Mouse (Mus musculus) liver, embryonic 14.5 days (tissue): ENCODE results near the gene Maco1. TPM values are rescaled to one million over a fixed set of nuclear protein-coding genes. Genes with fewer than 3 reads are reported as not detected.

Experiments used
- ATAC-seq: fragments of 200-750 bp; cut with Nextera tagmentation; 2 replicates; pipeline ENCODE4 v1.8.0; 2017; ENCODE audit warnings: moderate number of reproducible peaks, mild to moderate bottlenecking, moderate library complexity; ENCODE audit not compliant: insufficient read depth
- DNase-seq, 3 experiments: peaks; one replicate each; pipeline ENCODE4 v3.0.0-alpha.2; 2012 to 2013; ENCODE audit warnings: low read depth in 3 of 3, low spot score in 3 of 3
- H3K27ac ChIP-seq: fragments of 300-500 bp; sonication (generic); 2 replicates; pipeline ENCODE4 v1.5.1; 2014; ENCODE audit warnings: moderate library complexity, mild to moderate bottlenecking, control low read depth, inconsistent platforms
- H3K27me3 ChIP-seq: fragments of 300-500 bp; sonication (generic); 2 replicates; pipeline ENCODE4 v1.6.1; 2014; ENCODE audit warnings: mild to moderate bottlenecking, low read length, moderate library complexity; ENCODE audit not compliant: control insufficient read depth, insufficient read depth
- H3K36me3 ChIP-seq: fragments of 300-500 bp; sonication (generic); replicated peaks from 2 replicates; pipeline ENCODE4 v1.6.1; 2014; ENCODE audit warnings: low read depth; ENCODE audit not compliant: control insufficient read depth, insufficient read depth
- H3K4me1 ChIP-seq, 2 experiments: fragments of 200-500 bp in 1 of 2; fragments of 300-500 bp in 1 of 2; sonication (generic) in 1 of 2; replicated peaks; 2 replicates each; pipeline ENCODE4 v1.6.1; 2012 to 2014; ENCODE audit warnings: antibody characterized with exemption in 1 of 2, inconsistent platforms in 1 of 2, low read length in 1 of 2; ENCODE audit not compliant: control insufficient read depth in 2 of 2, insufficient read depth in 2 of 2
- H3K4me2 ChIP-seq: fragments of 300-500 bp; sonication (generic); 2 replicates; pipeline ENCODE4 v1.6.1; 2014; ENCODE audit warnings: low read depth, mild to moderate bottlenecking, control low read depth, moderate library complexity
- H3K4me3 ChIP-seq, 2 experiments: fragments of 200-500 bp in 1 of 2; fragments of 300-500 bp in 1 of 2; sonication (generic) in 1 of 2; 2 replicates each; pipeline ENCODE4 v1.5.1; 2012 to 2014; ENCODE audit warnings: low read depth in 2 of 2, low read length in 2 of 2, mild to moderate bottlenecking in 2 of 2, control low read depth in 1 of 2, inconsistent platforms in 1 of 2, moderate library complexity in 1 of 2; ENCODE audit not compliant: insufficient read depth in 1 of 2
- H3K9ac ChIP-seq: fragments of 300-500 bp; sonication (generic); replicated peaks from 2 replicates; pipeline ENCODE4 v1.6.1; 2014; ENCODE audit warnings: mild to moderate bottlenecking, control low read depth, moderate library complexity
- H3K9me3 ChIP-seq: fragments of 300-500 bp; sonication (generic); 2 replicates; pipeline ENCODE4 v1.6.1; 2016; ENCODE audit warnings: low read length, mixed read lengths; ENCODE audit not compliant: control insufficient read depth
- CTCF ChIP-seq: IDR thresholded peaks from 2 replicates; pipeline ENCODE4 v1.5.1; 2016; ENCODE audit warnings: antibody characterized with exemption, low read depth, control low read depth
- EP300 ChIP-seq: IDR thresholded peaks from 2 replicates; pipeline ENCODE4 v1.6.1; 2016; ENCODE audit warnings: antibody characterized with exemption, low read depth
- WGBS: fragments of 180-500 bp; shearing (Covaris S2); extraction: QIAGEN DNeasy Blood & Tissue Kit; methylation state at CpG from one replicate; pipeline ENCODE4 v1.1.7; 2014; ENCODE audit not compliant: insufficient replicate concordance; 5-methylcytosine and 5-hydroxymethylcytosine counted together
- polyA plus RNA-seq, 2 experiments: library from polyadenylated mRNA; depleted of rRNA in 1 of 2; stranded (reverse) in 1 of 2; unstranded in 1 of 2; fragments of >200 nt; fragmentation: Nextera tagmentation in 1 of 2; extraction: Ambion mirVana in 1 of 2; gene quantifications; 2 replicates each; pipeline versions ENCODE4 v1.2.1 to v1.2.3; 2012 to 2014

Maco1 gene
- polyA plus RNA-seq, 2 experiments: 9.3 to 13.0 TPM

DNA sequence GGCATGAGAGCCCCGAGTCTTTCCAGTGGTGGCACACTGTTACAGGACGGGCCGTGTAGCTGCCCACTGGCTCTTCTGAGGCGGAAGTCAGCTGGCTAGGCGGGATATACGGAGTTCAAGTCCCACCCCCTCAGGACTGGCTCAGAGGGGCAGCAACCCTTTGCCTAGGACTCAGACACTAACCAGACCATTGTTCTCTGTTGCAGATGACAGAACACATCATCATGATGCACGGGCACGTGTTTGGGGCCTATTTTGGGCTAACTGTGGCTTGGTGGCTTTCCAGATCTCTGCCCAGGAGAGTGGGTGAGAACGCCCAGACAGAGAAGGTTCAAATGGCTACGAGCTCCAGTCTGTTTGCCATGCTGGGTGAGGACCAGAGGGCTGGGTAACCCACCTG lies 30.7 kb upstream of the Maco1 start:
- no peak overlapping the region for H3K4me2 ChIP-seq
- no peak for DNase-seq
- H3K27ac ChIP-seq: no peak overlapping the region
- H3K36me3 ChIP-seq: peaks cover 97% of the 10 kb centered on the region
- no peaks in the 10 kb centered on the region for H3K4me1 ChIP-seq
- ATAC-seq: no peak
- H3K4me3 ChIP-seq: no peak overlapping the region
- no peak overlapping the region for H3K9ac ChIP-seq
- H3K27me3 ChIP-seq: no peaks in the 10 kb centered on the region
- 77% methylated on average over 10 of the region's 10 CpGs for WGBS
- no peak for TF ChIP-seq CTCF
- TF ChIP-seq EP300: no peak
- H3K9me3 ChIP-seq: no peaks in the 10 kb centered on the region

DNA sequence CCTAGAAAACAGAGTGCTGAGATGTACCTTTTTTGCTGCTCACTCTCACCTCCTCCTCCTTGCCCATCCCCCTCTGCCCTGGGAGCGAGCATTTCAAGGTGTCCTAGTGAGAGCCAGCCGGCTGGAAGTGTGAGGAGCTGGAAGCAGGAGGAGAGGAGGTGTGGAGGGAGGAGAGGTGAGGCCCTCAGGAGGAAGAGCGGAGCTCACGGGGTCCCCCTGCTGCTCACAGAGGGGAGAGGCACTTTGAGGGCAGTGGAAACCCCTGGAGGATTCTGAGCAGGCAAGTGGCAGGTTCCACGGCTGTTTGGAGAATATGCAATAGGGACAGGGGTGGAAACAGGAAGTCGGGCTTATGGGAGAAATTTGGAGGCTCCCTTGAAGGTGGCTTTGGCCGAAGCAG lies 30.1 kb upstream of the Maco1 start:
- DNase-seq: no peak
- Histone ChIP-seq H3K27me3 (no peaks in the 10 kb centered on the region), H3K27ac (no peak overlapping the region), H3K4me3 (no peak overlapping the region), H3K9ac (no peak overlapping the region), H3K4me1 (0 out of 4 replicates have a peak, but pooled peaks cover 0 to 2% of the 10 kb centered on the region in 2 experiments), H3K36me3 (peaks cover 97% of the 10 kb centered on the region), H3K4me2 (no peak overlapping the region), H3K9me3 (no peaks in the 10 kb centered on the region)
- WGBS: 32% methylated on average over 7 of the region's 7 CpGs
- peak; percentile 43 for ATAC-seq
- TF ChIP-seq EP300: no peak
- peak; percentile 91 for TF ChIP-seq CTCF

DNA sequence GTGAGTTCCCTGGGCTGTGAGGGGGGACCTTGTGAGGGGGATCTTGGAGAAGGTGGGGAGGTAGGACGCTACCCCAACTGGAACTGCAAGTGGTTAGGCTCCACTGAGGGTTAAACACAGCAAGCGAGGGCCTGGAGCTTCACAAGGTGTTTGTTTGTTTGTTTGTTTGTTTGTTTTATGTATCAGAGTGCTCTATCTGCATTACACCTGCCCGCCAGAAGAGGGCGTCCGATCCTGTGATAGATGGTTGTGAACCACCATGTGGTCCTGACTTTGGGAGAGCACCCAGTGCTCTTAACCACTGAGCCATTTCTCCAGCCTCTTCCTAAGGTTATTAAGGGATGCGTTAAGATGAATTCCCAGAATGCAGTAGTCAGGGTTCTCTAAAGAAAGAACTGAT lies 26.9 kb upstream of the Maco1 start:
- no peak for TF ChIP-seq EP300
- peak; percentile 80 for TF ChIP-seq CTCF
- Histone ChIP-seq H3K9me3 (no peaks in the 10 kb centered on the region), H3K4me1 (peaks cover 0 to 5% of the 10 kb centered on the region in 2 experiments; a peak in 1 of 4 replicates), H3K4me2 (no peak overlapping the region; the same call in 1 of the 2 replicates), H3K9ac (no peak overlapping the region), H3K36me3 (peaks cover 94% of the 10 kb centered on the region), H3K27ac (no peak overlapping the region), H3K27me3 (no peaks in the 10 kb centered on the region), H3K4me3 (no peak overlapping the region; a peak in 1 of 4 replicates)
- DNase-seq (no peak), ATAC-seq (no peak)
- WGBS: 45% methylated on average over 6 of the region's 6 CpGs

DNA sequence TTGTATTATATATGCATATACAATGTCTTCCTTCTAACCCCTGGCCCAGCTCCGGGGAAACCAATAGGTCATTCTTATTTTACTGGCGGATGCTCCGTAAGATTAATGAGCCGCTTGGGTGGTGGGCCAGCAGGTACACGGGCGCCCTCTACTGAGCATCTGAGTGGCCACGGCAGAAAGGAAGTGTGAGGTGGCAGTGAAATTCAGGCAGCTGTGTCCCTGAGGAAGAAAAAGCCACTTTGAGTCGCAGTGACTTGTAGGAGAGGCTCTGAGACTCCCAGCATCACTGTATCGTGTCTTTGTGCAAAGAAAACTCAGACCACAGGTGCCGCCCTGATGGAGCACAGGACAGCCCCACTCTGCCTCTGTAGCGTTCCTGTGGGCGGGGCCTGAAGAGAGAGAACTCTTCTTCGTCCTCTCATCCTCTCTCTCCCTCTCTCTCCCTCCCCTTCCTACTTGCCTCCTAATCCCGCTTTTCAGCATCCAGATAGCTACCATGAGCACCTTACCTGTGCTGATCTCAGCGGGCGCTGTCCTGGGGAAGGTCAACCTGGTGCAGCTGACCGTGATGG lies 26.4 kb upstream of the Maco1 start:
- 12% methylated on average over 17 of the region's 17 CpGs for WGBS
- H3K27ac ChIP-seq: no peak overlapping the region

DNA sequence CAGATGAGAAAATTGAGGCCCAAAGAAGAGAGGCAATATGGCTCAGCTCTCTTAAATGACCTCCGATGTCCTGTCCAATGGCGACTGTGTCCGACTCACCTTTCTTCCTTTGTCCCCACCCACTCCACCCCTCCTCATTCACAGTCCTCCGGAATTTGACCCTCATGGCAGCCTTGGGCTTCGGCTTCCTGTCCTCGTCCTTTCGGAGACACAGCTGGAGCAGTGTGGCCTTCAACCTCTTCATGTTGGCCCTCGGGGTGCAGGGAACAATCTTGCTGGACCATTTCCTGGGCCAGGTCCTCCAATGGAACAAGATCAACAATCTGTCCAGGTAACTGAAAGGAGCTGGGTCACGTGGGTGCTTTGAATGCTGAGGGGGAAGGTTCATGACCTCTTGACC lies 23.0 kb upstream of the Maco1 start:
- 88% methylated on average over 9 of the region's 9 CpGs for WGBS
- TF ChIP-seq EP300: no peak
- no peak for TF ChIP-seq CTCF

More for the DNA sequence above, 26.4 kb upstream of the Maco1 start:
- H3K4me1 ChIP-seq: peaks cover 0 to 5% of the 10 kb centered on the region in 2 experiments; a peak in 1 of 4 replicates
- TF ChIP-seq EP300 (no peak), CTCF (peak; percentile 85)
- no peaks in the 10 kb centered on the region for H3K9me3 ChIP-seq
- H3K27me3 ChIP-seq: no peaks in the 10 kb centered on the region
- H3K9ac ChIP-seq: no peak overlapping the region
- H3K4me2 ChIP-seq: peak overlapping the region; percentile 40
- DNase-seq (no peak), ATAC-seq (no peak)
- H3K36me3 ChIP-seq: peaks cover 94% of the 10 kb centered on the region
- H3K4me3 ChIP-seq: peak overlapping the region; percentile 3 to 32; a peak in 3 of 4 replicates

More for the DNA sequence above, 23.0 kb upstream of the Maco1 start:
- DNase-seq (no peak), ATAC-seq (no peak)
- H3K4me3 ChIP-seq: no peak overlapping the region
- H3K4me1 ChIP-seq: peaks cover 7 to 17% of the 10 kb centered on the region in 2 experiments
- no peak overlapping the region for H3K27ac ChIP-seq
- no peaks in the 10 kb centered on the region for H3K9me3 ChIP-seq
- H3K9ac ChIP-seq: no peak overlapping the region
- H3K36me3 ChIP-seq: peaks cover 86% of the 10 kb centered on the region
- H3K4me2 ChIP-seq: no peak overlapping the region
- H3K27me3 ChIP-seq: no peaks in the 10 kb centered on the region
